Mouse (Mus musculus) macrophage (primary cell): ENCODE measurements around the gene Kifc3. TPM values are rescaled to one million over a fixed set of nuclear protein-coding genes. Genes with fewer than 3 reads are reported as not detected.
A peak's percentile ranks its signal among the peaks of the same experiment; 100 is the strongest.

Experiments used
- H3K27ac ChIP-seq: fragments of 350-480 bp; formaldehyde crosslinking; 2 replicates; pipeline ENCODE4 v1.9.0; 2021
- H3K36me3 ChIP-seq: fragments of 350-480 bp; formaldehyde crosslinking; 2 replicates; pipeline ENCODE4 v1.9.0; 2021; ENCODE audit errors: inconsistent target
- H3K4me3 ChIP-seq: fragments of 350-480 bp; formaldehyde crosslinking; 2 replicates; pipeline ENCODE4 v1.9.0; 2021; ENCODE audit errors: inconsistent target
- H3K79me2 ChIP-seq: fragments of 350-480 bp; formaldehyde crosslinking; 2 replicates; pipeline ENCODE4 v1.9.0; 2021; ENCODE audit errors: inconsistent target
- WGBS: methylation state at CpG from one replicate; pipeline ENCODE4 v1.1.7; 2026; ENCODE audit warnings: inconsistent platforms; ENCODE audit not compliant: missing documents; 5-methylcytosine and 5-hydroxymethylcytosine counted together
- polyA plus RNA-seq: library from polyadenylated mRNA; stranded (reverse); fragments of 250-400 nt; gene quantifications from 3 replicates; pipeline ENCODE4 v1.2.4, GENCODE M21; 2018; ENCODE audit warnings: inconsistent platforms

The Kifc3 gene
- polyA plus RNA-seq, 1 experiment from 2014 or later = 5.6 TPM

GRCm38 (mm10) chr8:95140555-95140954, 62.1 kb downstream of the Kifc3 start:
- peak overlapping the region; percentile 22 for H3K27ac ChIP-seq
- WGBS = 33% methylated on average over 5 of the region's 5 CpGs
- no peak overlapping the region for H3K4me3 ChIP-seq

GRCm38 (mm10) chr8:95139051-95139365, 63.6 kb downstream of the Kifc3 start:
- Histone ChIP-seq H3K4me3 (no peak overlapping the region), H3K36me3 (no peaks in the 10 kb centered on the region), H3K27ac (no peak overlapping the region), H3K79me2 (no peaks in the 10 kb centered on the region)
- 13% methylated on average over 1 of the region's 1 CpGs for WGBS

More at GRCm38 (mm10) chr8:95140555-95140954, 62.1 kb downstream of the Kifc3 start:
- Histone ChIP-seq H3K79me2 (no peaks in the 10 kb centered on the region), H3K36me3 (no peaks in the 10 kb centered on the region)

GRCm38 (mm10) chr8:95138341-95139050, 64.1 kb downstream of the Kifc3 start:
- Histone ChIP-seq H3K4me3 (no peak overlapping the region), H3K27ac (no peak overlapping the region)
- 71% methylated on average over 6 of the region's 6 CpGs for WGBS

GRCm38 (mm10) chr8:95137641-95138098, 64.9 kb downstream of the Kifc3 start:
- WGBS = 18% methylated on average over 25 of the region's 28 CpGs
- Histone ChIP-seq H3K27ac (no peak overlapping the region), H3K36me3 (no peaks in the 10 kb centered on the region), H3K79me2 (no peaks in the 10 kb centered on the region), H3K4me3 (no peak overlapping the region)

More at GRCm38 (mm10) chr8:95138341-95139050, 64.1 kb downstream of the Kifc3 start:
- H3K79me2 ChIP-seq = no peaks in the 10 kb centered on the region
- H3K36me3 ChIP-seq = no peaks in the 10 kb centered on the region

- H3K79me2 ChIP-seq = no peaks in the 10 kb centered on the region
- no peak overlapping the region for H3K4me3 ChIP-seq
- 65% methylated on average over 12 of the region's 12 CpGs for WGBS
- no peak overlapping the region for H3K27ac ChIP-seq
- H3K36me3 ChIP-seq = no peaks in the 10 kb centered on the region
These were observed 65.4 kb downstream of the Kifc3 start for GRCm38 (mm10) chr8:95137201-95137600.

GRCm38 (mm10) chr8:95136218-95136617, 66.4 kb downstream of the Kifc3 start:
- Histone ChIP-seq H3K36me3 (no peaks in the 10 kb centered on the region), H3K4me3 (no peak overlapping the region), H3K79me2 (no peaks in the 10 kb centered on the region), H3K27ac (no peak overlapping the region)
- 68% methylated on average over 2 of the region's 3 CpGs for WGBS

- Histone ChIP-seq H3K79me2 (no peaks in the 10 kb centered on the region), H3K27ac (no peak overlapping the region), H3K36me3 (no peaks in the 10 kb centered on the region), H3K4me3 (no peak overlapping the region)
- 37% methylated on average over 3 of the region's 3 CpGs for WGBS
These were observed 67.4 kb downstream of the Kifc3 start for GRCm38 (mm10) chr8:95135242-95135641.

GRCm38 (mm10) chr8:95134186-95134585, 68.4 kb downstream of the Kifc3 start:
- Histone ChIP-seq H3K27ac (no peak overlapping the region), H3K79me2 (no peaks in the 10 kb centered on the region), H3K36me3 (no peaks in the 10 kb centered on the region), H3K4me3 (no peak overlapping the region)
- 100% methylated on average over 2 of the region's 2 CpGs for WGBS

- Histone ChIP-seq H3K36me3 (no peaks in the 10 kb centered on the region), H3K4me3 (no peak overlapping the region), H3K27ac (no peak overlapping the region), H3K79me2 (no peaks in the 10 kb centered on the region)
- 79% methylated on average over 5 of the region's 5 CpGs for WGBS
These were observed 70.6 kb downstream of the Kifc3 start for GRCm38 (mm10) chr8:95131983-95132382.

- Histone ChIP-seq H3K36me3 (no peaks in the 10 kb centered on the region), H3K27ac (no peak overlapping the region)
These were observed 71.6 kb downstream of the Kifc3 start for GRCm38 (mm10) chr8:95130966-95131537.

GRCm38 (mm10) chr8:95128750-95129260, 73.8 kb downstream of the Kifc3 start:
- no peaks in the 10 kb centered on the region for H3K79me2 ChIP-seq
- 97% methylated on average over 11 of the region's 11 CpGs for WGBS

More at GRCm38 (mm10) chr8:95130966-95131537, 71.6 kb downstream of the Kifc3 start:
- WGBS = 95% methylated on average over 15 of the region's 15 CpGs
- Histone ChIP-seq H3K79me2 (no peaks in the 10 kb centered on the region), H3K4me3 (no peak overlapping the region)

GRCm38 (mm10) chr8:95127658-95128057, 75.0 kb downstream of the Kifc3 start:
- no peaks in the 10 kb centered on the region for H3K79me2 ChIP-seq
- H3K4me3 ChIP-seq = no peak overlapping the region
- 80% methylated on average over 9 of the region's 9 CpGs for WGBS
- H3K36me3 ChIP-seq = no peaks in the 10 kb centered on the region
- H3K27ac ChIP-seq = no peak overlapping the region

More at GRCm38 (mm10) chr8:95128750-95129260, 73.8 kb downstream of the Kifc3 start:
- Histone ChIP-seq H3K4me3 (no peak overlapping the region), H3K36me3 (no peaks in the 10 kb centered on the region), H3K27ac (no peak overlapping the region)

- H3K79me2 ChIP-seq = no peaks in the 10 kb centered on the region
- H3K4me3 ChIP-seq = no peak overlapping the region
- no peak overlapping the region for H3K27ac ChIP-seq
- no peaks in the 10 kb centered on the region for H3K36me3 ChIP-seq
- whole genome bisulfite sequencing = 92% methylated on average over 11 of the region's 11 CpGs
These were observed 76.1 kb downstream of the Kifc3 start for GRCm38 (mm10) chr8:95126497-95126896.

- H3K4me3 ChIP-seq = no peak overlapping the region
- no peaks in the 10 kb centered on the region for H3K36me3 ChIP-seq
- 87% methylated on average over 5 of the region's 5 CpGs for WGBS
- no peaks in the 10 kb centered on the region for H3K79me2 ChIP-seq
- no peak overlapping the region for H3K27ac ChIP-seq
These were observed 79.2 kb downstream of the Kifc3 start for GRCm38 (mm10) chr8:95123455-95123854.

- WGBS = 85% methylated on average over 3 of the region's 3 CpGs
- no peak overlapping the region for H3K4me3 ChIP-seq
- no peaks in the 10 kb centered on the region for H3K79me2 ChIP-seq
- H3K36me3 ChIP-seq = no peaks in the 10 kb centered on the region
- H3K27ac ChIP-seq = no peak overlapping the region
These were observed 88.9 kb downstream of the Kifc3 start for GRCm38 (mm10) chr8:95113750-95114149.
